Mouse (Mus musculus): ENCODE measurements around the gene Anxa4.

Anxa4 gene

GRCm38 (mm10) chr6:86801431-86801830, 8.0 kb upstream of the Anxa4 start:
- in situ Hi-C loops (cut with MboI), result no loop called here

GRCm38 (mm10) chr6:86800467-86800866, 7.1 kb upstream of the Anxa4 start:
- in situ Hi-C loops (cut with MboI), result no loop called here

DNA sequence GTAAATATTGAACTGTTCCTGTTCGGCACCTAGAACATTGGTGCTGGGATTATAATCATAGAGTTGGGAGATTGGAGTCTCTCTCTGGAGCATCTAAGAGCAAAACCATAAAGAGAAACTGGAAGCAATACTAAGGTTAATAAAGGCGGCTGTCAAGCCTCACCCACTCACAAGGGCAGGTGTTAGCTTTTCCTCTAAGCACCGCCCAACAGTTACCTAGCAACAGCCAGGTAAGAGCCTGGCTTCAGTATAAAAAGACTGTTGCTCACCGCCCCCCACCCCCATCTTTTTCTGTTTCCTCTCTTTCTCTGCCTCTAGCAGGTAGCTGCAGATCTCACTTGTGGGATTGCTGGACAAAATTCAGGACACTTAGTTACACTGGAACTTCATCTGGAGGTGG, 4.1 kb upstream of the Anxa4 start:
- in situ Hi-C loops (cut with MboI), result no loop called here

DNA sequence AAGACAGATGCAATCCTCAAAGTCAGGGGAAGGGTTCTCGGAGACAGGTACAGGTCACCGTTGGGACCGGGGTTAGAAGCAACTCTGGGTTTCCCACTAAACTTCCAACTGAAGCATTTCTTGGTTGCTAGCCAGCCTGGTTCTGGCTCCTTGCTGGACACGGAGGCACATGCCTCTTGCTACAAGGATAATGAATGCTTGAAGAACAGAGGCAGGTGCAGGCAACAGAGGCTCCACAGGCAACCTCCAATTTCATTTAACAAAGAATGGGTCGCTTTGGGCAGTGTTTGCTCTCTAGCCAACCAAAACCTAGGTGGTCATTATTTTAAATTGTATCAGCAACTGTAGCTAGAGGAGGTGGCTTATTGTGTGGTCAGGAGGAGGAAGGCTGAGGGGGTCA, 573 bp upstream of the Anxa4 start:
- in situ Hi-C loops (cut with MboI), result loop anchor here (5.0 kb wide), 1 partner anchor 42 kb away; no protein-coding TSS in a partner anchor

DNA sequence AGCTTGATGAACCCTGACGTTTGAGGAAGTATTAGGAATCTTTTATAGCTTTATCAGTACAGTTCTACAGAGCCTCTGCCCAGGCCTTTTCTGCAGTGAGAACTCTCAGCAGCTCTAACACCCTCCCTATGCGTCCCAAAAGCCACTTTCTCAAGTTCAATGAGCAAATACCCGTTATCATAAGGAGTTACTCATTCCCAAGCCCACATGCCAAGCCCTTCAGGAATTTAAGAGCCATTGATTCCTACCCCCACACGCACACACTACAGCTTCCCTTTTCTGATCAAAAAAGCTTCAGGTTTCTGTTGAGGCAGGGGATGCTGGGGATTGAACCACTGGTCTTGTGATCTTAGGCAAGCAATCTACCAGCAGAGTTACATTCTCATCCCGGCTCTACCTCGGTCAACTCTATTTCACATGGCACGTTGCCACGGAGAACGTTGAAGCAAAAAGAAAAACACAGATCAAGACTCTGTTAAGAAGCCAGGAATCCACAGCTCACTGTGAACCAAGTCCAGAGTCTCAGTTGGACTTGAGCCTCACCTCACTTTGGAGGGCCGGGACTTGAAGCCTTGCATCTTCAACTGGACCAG, 2.9 kb downstream of the Anxa4 start:
- in situ Hi-C loops (cut with MboI), result loop anchor here (5.0 kb wide), 1 partner anchor 38 kb away; no protein-coding TSS in a partner anchor

GRCm38 (mm10) chr6:86788242-86788641, 5.1 kb downstream of the Anxa4 start:
- in situ Hi-C loops (cut with MboI), result no loop called here

- in situ Hi-C loops (cut with MboI), result no loop called here
Measured at GRCm38 (mm10) chr6:86786545-86786944, 6.8 kb downstream of the Anxa4 start.

- in situ Hi-C loops (cut with MboI), result no loop called here
Measured at GRCm38 (mm10) chr6:86784739-86785138, 8.6 kb downstream of the Anxa4 start.

DNA sequence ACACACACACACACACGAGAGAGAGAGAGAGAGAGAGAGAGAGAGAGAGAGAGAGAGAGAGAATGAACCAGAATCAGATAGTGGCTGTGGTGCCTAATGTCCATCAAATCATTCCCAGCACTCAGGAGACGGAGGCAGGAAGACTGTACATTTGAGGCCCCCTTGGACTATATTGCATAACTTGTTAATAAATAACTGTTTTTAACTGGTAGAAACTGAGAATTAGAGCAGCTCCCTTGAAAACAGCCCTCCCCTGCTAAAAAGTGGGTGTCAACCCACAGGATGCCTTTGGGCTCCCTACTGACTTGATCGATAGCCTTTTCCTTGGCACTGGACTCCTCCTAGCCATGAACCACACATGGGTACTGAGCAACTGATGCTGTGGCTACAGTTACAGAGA, 11.0 kb downstream of the Anxa4 start:
- in situ Hi-C loops (cut with MboI), result no loop called here

DNA sequence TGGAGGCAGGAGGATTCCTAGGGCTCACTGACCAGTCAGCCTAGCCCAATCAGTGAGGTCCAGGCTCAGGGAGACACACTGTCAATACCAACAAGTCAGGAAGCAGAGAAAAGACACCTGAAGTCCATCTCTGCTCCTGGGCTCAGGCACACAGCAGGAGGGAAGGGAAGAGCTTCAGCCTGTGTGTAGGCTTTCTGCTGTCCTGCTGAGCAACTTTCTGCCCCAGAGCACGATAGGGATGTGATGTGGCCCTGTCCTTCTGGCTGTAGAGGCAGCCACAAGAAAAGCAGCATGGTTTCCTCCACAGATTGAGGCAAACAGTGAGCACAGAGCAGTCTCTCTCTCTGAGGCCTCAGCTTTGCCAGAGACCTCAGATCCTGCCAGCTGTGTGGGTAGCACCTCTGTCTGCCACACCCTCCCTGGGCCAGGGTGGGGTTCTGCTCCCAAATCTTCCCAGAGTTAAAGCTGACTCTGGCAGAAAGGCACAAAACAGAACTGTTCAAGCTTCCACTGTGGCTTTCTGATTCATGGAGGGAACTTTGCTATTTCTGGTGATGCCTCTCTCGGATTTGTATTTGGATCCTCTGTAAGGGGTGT, 11.9 kb downstream of the Anxa4 start:
- in situ Hi-C loops (cut with MboI), result no loop called here

GRCm38 (mm10) chr6:86778910-86779594, 14.3 kb downstream of the Anxa4 start:
- in situ Hi-C loops (cut with MboI), result no loop called here

DNA sequence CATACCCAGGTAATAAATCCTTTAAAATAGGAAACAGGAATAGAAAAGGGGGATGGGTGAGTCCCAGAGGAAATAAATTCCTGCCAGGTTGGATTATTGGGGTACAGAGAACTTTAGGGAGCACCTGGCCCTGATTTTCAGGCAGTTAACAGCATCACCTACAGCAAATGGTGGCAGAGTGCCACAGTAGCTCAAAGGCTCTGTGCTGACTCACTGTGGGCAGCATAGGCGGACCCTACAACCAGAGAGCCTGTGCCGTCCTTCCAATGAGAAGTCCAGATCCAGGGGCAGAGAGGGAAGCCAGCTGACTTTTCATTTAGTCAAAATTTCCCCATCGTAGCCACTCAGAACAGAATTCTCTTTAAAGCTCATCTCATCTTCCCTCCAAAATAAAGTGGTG, 16.2 kb downstream of the Anxa4 start:
- in situ Hi-C loops (cut with MboI), result no loop called here

- in situ Hi-C loops (cut with MboI), result no loop called here
Measured at GRCm38 (mm10) chr6:86776706-86777071, 16.7 kb downstream of the Anxa4 start.

DNA sequence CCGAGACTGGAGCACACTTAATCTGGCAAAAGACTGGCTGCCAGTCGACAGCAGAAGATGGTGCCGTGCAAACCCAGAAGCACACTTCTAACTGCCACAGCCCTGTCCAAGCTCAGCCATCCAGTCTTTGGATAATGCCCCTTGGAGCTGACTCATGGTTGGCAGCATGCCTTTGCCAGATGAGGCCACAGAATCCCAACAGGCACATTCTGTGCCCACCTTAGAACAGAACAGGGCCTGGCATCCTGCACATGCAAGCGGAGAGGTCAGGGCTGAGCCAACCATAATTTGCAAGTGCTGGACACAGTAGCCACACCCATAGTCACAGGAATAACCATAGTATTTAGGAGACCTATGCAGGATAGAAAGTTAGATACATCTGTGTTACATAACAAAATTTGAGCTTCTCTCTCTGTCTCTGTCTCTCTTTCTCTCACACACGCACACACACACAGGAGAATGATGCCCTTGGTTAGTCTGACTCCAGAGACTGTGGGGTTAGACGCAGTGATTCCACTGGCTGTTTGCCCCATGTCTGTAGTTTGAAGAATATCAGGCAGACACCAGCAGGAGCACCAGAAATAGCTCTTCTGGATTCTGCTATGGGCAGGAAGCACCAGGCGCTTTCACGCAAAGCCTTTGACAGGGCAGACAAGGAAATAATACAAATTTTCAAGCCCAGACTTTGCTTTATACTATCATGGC, 17.2 kb downstream of the Anxa4 start:
- in situ Hi-C loops (cut with MboI), result no loop called here

DNA sequence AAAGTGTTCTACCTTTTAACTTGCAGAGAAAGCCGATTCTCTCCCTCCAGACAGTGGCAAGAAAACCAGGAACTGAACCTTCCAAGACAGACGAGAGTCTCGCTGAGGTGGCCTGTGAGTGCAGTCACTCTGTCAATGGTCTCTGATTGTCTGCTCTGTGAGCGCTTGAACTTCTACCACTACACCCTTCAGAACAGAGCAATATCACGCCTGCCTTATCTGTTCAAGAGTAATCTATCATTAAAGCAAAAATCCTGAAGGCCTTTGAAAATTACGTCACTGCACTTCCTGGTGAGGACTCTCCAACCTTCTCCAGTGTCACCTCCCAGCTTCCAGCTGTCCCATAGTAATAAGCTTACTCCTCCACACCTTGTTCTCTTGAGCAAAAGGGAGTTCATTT, 18.4 kb downstream of the Anxa4 start:
- in situ Hi-C loops (cut with MboI), result no loop called here

DNA sequence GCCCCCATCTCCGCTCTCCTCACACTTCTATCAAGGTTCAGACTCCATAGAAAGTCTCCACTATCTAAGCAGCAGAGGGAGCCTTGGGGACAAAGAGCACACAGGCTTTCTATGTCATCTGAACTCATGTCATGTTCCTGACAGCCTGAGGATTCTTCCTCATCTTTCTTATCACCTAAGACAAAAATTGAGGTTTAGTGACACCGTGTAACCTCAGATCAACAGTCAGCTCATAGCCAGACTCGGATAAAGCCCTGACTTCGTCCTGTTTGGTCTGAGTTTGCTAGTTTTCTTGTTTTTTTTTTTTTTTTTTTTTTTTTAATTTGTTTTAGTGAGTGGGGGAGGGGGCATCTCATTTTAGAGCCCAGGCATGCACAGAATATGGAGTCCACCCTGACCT, 19.6 kb downstream of the Anxa4 start:
- in situ Hi-C loops (cut with MboI), result no loop called here

- in situ Hi-C loops (cut with MboI), result no loop called here
Measured at GRCm38 (mm10) chr6:86772631-86773030, 20.8 kb downstream of the Anxa4 start.

- in situ Hi-C loops (cut with MboI), result no loop called here
Measured at GRCm38 (mm10) chr6:86768938-86769337, 24.4 kb downstream of the Anxa4 start.

DNA sequence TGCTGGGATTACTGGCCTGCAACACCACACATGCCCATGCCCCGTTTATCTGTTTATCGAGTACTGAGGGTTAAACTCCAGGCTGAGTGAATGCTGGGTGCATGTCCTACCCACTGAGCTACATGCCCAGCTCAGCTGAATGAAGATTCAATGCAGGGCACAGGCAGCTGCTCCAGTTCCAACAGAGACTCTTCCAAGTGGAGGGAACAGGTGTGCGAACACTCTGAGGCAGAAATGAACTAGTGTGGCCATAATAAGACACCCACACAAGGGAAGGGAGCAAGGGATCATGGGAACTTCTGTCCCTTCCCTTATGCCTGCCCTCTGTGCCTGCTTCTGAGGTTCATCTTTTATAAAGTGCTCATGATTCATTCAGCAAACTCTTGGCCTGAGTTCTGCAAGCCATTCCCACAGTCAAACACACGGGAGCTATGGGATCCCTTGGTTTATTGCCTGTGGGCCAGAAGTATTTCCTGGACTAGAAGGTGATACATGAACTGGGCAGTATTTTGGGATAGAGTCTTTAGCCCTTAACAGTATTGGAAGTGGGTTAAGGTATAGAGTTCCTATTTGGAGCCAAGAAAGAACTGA, 25.1 kb downstream of the Anxa4 start:
- in situ Hi-C loops (cut with MboI), result no loop called here

DNA sequence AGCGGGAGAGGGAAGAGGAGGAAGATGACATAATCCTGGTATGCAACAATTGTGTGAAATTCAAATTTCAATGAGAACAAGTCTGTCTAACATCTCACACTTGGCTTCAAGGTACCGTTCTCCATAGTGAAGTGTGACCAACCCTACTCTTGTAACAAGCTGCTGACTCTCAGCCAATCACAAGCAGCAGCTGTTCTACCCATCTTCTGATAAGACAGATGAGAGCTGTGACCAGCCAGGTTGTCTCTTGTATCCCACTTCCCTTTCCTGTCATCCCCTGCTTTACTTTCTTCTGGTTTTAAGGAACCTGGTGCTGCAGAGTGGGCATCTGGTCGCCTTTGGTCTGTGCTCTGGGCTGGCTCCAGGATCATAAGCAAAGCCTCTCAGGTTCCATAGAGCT, 25.9 kb downstream of the Anxa4 start:
- in situ Hi-C loops (cut with MboI), result no loop called here

DNA sequence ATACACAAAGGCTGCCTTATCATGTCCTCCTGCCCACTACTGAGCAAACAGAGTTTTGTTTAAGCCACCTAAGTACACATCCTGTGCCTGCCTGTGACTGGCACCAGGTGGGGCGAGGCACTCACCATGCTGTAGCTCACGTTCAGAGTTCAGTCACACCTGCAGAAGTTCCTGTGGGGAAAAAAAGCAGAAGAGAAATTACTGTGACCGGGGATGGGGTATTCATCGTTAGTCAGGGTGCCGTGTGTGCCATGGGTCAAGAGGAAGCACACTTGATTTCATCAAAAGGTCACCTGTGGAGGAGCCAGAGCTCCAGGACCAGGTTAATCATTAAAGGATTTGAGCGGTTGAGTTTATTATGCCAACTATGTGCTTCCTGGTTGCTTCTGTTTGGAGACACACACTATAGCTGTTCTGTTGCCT, 27.7 kb downstream of the Anxa4 start:
- in situ Hi-C loops (cut with MboI), result no loop called here

DNA sequence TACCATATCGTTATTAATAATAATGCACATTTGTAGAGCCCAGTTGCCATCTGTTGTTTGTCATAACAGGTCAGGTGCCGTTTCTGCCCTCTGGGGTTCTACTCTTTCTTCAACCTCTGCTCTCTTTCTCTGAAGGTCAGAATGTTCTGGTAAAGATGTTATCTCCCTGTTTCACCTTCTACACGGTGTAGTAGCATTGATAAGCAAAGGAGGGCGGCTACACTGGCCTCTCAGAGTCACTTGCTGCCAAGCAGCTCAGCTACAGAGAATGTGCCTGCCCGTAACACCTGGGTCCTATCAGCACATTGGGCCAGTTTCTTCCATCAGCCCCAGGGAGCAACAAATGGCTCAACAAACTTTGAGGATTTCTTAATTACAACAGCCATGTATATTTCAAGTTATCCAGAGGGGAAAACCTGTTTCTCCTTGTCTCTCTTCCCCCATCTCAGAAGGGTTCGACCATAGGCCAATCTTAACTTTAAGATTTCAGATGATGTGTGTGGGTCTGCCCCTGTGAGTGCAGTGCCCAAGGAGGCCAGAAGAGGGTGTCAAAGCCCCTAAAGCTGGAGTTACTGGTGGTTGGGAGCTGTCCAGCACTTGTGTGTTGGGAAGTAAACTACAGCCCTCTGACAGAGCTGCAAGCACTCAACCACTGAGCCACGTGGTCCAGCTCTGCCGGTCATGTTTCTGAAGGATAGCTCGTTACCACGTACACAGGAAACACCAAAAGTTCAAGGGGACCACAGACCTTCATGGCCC, 39.1 kb downstream of the Anxa4 start:
- in situ Hi-C loops (cut with MboI), result loop anchor here (5.0 kb wide), 1 partner anchor 38 kb away; the partner anchor contains the start of gene Anxa4
